Mouse (Mus musculus): ENCODE measurements around the gene Rnaseh2b.

DNA sequence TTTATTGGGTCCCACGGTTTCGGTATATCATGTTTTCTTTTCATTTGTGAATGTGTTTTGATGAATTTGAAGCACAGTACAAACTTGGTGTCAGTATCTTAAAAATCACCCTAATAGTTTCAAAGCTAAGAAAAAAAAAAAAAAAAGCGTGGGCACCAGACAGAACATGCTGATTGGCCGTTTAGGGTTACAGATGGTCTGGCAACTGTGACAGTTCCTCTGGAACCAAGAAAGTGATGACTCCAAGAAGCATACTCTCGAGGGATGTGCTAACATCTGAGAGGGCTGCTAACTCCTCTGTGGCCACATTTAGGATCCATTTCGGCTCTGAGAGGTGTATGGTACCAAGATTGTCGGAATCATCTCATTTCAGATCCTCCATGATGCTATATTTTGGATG lies 62.8 kb downstream of the Rnaseh2b start:
- TF ChIP-seq POLR2A (IDR thresholded peaks at IDR 0.05; ENCODE audit: control insufficient read depth, extremely low read depth, insufficient read depth, low read length, poor library complexity) (no peak), CTCF (IDR thresholded peaks at IDR 0.05; ENCODE audit: borderline replicate concordance, control insufficient read depth, extremely low read depth, insufficient read depth, low read length, poor library complexity) (no peak)
